Mouse (Mus musculus) lung, adult 2 months (tissue): ENCODE data around the gene Eif4b.

Experiments
- CTCF ChIP-seq: fragments of 200-500 bp; IDR thresholded peaks from 2 replicates; pipeline ENCODE4 v1.5.1; 2011; ENCODE audit warnings: mild to moderate bottlenecking, low read length, control low read depth; ENCODE audit not compliant: insufficient read depth
- POLR2A ChIP-seq: fragments of 200-500 bp; IDR thresholded peaks from 2 replicates; pipeline ENCODE4 v1.6.1; 2011; ENCODE audit warnings: low read depth, mild to moderate bottlenecking, control low read depth, low read length, borderline replicate concordance; ENCODE audit errors: extremely low read depth

GRCm38 (mm10) chr15:102089914-102090585, 16.5 kb downstream of the Eif4b start:
- TF ChIP-seq CTCF (no peak), POLR2A (no peak)
